17 mouse cellular contexts compared by ENCODE assay signal in the genomic region with DNA sequence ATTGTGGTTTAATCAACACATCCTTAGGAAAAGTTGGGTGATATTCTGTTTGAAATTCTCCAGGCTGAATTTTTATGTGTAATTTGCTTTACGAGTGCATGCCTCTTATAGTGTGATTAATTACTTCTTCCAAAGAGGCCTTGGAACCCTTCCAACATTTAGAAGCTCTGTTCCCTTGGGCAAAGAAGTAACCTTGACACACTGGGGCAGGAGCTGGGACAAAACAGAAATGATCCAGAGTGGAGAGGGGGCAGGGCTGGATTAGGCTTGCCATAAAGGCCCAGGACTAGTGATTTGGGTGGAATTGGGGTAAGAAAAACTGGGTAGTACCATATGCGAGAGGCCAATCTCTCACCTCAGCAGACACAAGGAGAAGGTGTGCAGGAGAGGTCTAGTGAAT.
A peak's percentile ranks its signal among the peaks of the same experiment; 100 is the strongest.
DNase-seq lines count a peak whose midpoint lies in the region; ATAC-seq and TF ChIP-seq lines count a peak whose summit lies in the region.
"Had no signal": no experiment of that assay in that cellular context is flagged by ENCODE, and none has a peak within 500 bp of the region (broad histone marks: within the 10 kb centered on the region; RNA-seq: fewer than 3 reads in every experiment).

No protein-coding gene starts in this region.

- H3K27ac ChIP-seq in midbrain, postnatal 0 days (ENCODE audit: low read depth, low read length) = no peak overlapping the region
- no peak overlapping the region for H3K27ac ChIP-seq in midbrain, embryonic 10.5 days (replicated peaks)
- H3K27ac ChIP-seq in kidney, adult 2 months (ENCODE audit: insufficient read depth, low read depth, low read length) = no peak overlapping the region
- no peak overlapping the region for H3K27ac ChIP-seq in limb, embryonic 12.5 days
- H3K27ac ChIP-seq: heart, embryonic 13.5 days; hindbrain, embryonic 13.5 days; liver, embryonic 14.5 days; neural tube, embryonic 15.5 days had no signal

- TF ChIP-seq CTCF in midbrain, postnatal 0 days (IDR thresholded peaks at IDR 0.05) = no peak
- TF ChIP-seq CTCF in kidney, adult 2 months (conservative IDR thresholded peaks at IDR 0.05; ENCODE audit: insufficient read depth, insufficient read length, low read depth, low read length) = no peak

- H3K9me3 ChIP-seq in midbrain, postnatal 0 days (ENCODE audit: low read length) = no peaks in the 10 kb centered on the region
- no peaks in the 10 kb centered on the region for H3K9me3 ChIP-seq in midbrain, embryonic 10.5 days (replicated peaks)
- H3K9me3 ChIP-seq in limb, embryonic 12.5 days = no peaks in the 10 kb centered on the region
- H3K9me3 ChIP-seq: heart, embryonic 13.5 days; hindbrain, embryonic 13.5 days; neural tube, embryonic 15.5 days had no signal

- H3K4me3 ChIP-seq in midbrain, postnatal 0 days (ENCODE audit: low read depth, low read length) = no peak overlapping the region
- H3K4me3 ChIP-seq in midbrain, embryonic 10.5 days = no peak overlapping the region
- no peak overlapping the region for H3K4me3 ChIP-seq in kidney, adult 2 months (ENCODE audit: insufficient read depth, low read depth, low read length)
- no peak overlapping the region for H3K4me3 ChIP-seq in limb, embryonic 12.5 days (replicated peaks)
- H3K4me3 ChIP-seq: heart, embryonic 13.5 days; hindbrain, embryonic 13.5 days; neural tube, embryonic 15.5 days had no signal

- ATAC-seq in midbrain, postnatal 0 days (ENCODE audit: low FRiP score) = no peak
- ATAC-seq in limb, embryonic 12.5 days (ENCODE audit: insufficient number of reproducible peaks, insufficient read depth, low FRiP score, low TSS enrichment, low read depth) = peak; percentile 38; the same call in 1 of the 2 replicates
- ATAC-seq: midbrain, embryonic 16.5 days had no signal

- no peaks in the 10 kb centered on the region for H3K27me3 ChIP-seq in midbrain, postnatal 0 days (ENCODE audit: insufficient read depth, low read length)
- H3K27me3 ChIP-seq in midbrain, embryonic 10.5 days (ENCODE audit: low read depth, poor library complexity, severe bottlenecking) = no peaks in the 10 kb centered on the region
- no peaks in the 10 kb centered on the region for H3K27me3 ChIP-seq in kidney, adult 2 months (replicated peaks; ENCODE audit: control insufficient read depth, insufficient read depth, low read length)
- H3K27me3 ChIP-seq in limb, embryonic 12.5 days = peaks cover 27% of the 10 kb centered on the region
- H3K27me3 ChIP-seq: heart, embryonic 13.5 days; hindbrain, embryonic 13.5 days; neural tube, embryonic 15.5 days had no signal

- H3K36me3 ChIP-seq in midbrain, postnatal 0 days (ENCODE audit: insufficient read depth, low read length) = no peaks in the 10 kb centered on the region
- no peaks in the 10 kb centered on the region for H3K36me3 ChIP-seq in midbrain, embryonic 10.5 days
- H3K36me3 ChIP-seq in kidney, adult 2 months (ENCODE audit: control insufficient read depth, insufficient read depth, low read length) = no peaks in the 10 kb centered on the region
- H3K36me3 ChIP-seq in limb, embryonic 12.5 days = no peaks in the 10 kb centered on the region
- H3K36me3 ChIP-seq: heart, embryonic 13.5 days; hindbrain, embryonic 13.5 days; neural tube, embryonic 15.5 days had no signal

- TF ChIP-seq POLR2A in kidney, adult 2 months (IDR thresholded peaks at IDR 0.05; ENCODE audit: low read depth, low read length) = no peak

- H3K4me1 ChIP-seq in midbrain, postnatal 0 days (ENCODE audit: insufficient read depth, low read length) = no peaks in the 10 kb centered on the region
- no peaks in the 10 kb centered on the region for H3K4me1 ChIP-seq in midbrain, embryonic 10.5 days
- H3K4me1 ChIP-seq in kidney, adult 2 months (ENCODE audit: control insufficient read depth, insufficient read depth, low read length) = no peaks in the 10 kb centered on the region
- peaks cover 12% of the 10 kb centered on the region for H3K4me1 ChIP-seq in limb, embryonic 12.5 days (replicated peaks)
- H3K4me1 ChIP-seq: neural tube, embryonic 15.5 days had no signal

- H3K9ac ChIP-seq in midbrain, postnatal 0 days (replicated peaks; ENCODE audit: low read length, poor library complexity, severe bottlenecking) = no peak overlapping the region
- H3K9ac ChIP-seq in limb, embryonic 12.5 days (replicated peaks) = no peak overlapping the region
- H3K9ac ChIP-seq: heart, embryonic 13.5 days; hindbrain, embryonic 13.5 days; liver, embryonic 14.5 days; neural tube, embryonic 15.5 days had no signal

- H3K4me2 ChIP-seq in midbrain, postnatal 0 days (ENCODE audit: low read depth, low read length, poor library complexity, severe bottlenecking) = no peak overlapping the region
- H3K4me2 ChIP-seq in limb, embryonic 12.5 days = no peak overlapping the region
- H3K4me2 ChIP-seq: heart, embryonic 13.5 days; hindbrain, embryonic 13.5 days; neural tube, embryonic 15.5 days had no signal

- 70% methylated on average over 2 of the region's 2 CpGs for WGBS in midbrain, postnatal 0 days
- whole genome bisulfite sequencing in midbrain, embryonic 10.5 days = 99% methylated on average over 2 of the region's 2 CpGs
- WGBS in kidney, adult 2 months = 47% methylated on average over 2 of the region's 2 CpGs
- 13% methylated on average over 2 of the region's 2 CpGs for WGBS in limb, embryonic 12.5 days

- peak; percentile 12 for DNase-seq in embryo, embryonic 11 days
- DNase-seq in embryo, embryonic 9.5 days (ENCODE audit: extremely low spot score) = no peak
- peak; percentile 16 for DNase-seq in midbrain, postnatal 0 days (ENCODE audit: low spot score)
- DNase-seq in midbrain, embryonic 10.5 days (ENCODE audit: low spot score) = no peak
- peak; percentile 64 for DNase-seq in kidney, adult 2 months
- DNase-seq in spleen, postnatal 4 days (ENCODE audit: low spot score in 2 of 2) = no peak
- no peak for DNase-seq in yolk sac, embryonic 10.5 days (ENCODE audit: low spot score)
- DNase-seq: cerebellum, adult 18-20 months; gastrocnemius, postnatal 14 days; lung, postnatal 4 days; right cerebral cortex, postnatal 25 days had no signal

Comparison
In these comparisons a context has a peak if more than half of its experiments do, and no peak if none do; other contexts are left out.
1. DNase-seq: peak in embryo, embryonic 11 days (single experiment), midbrain, postnatal 0 days (single experiment) and kidney, adult 2 months (single experiment); none in embryo, embryonic 9.5 days (single experiment), midbrain, embryonic 10.5 days (single experiment), spleen, postnatal 4 days (0 of 2) and yolk sac, embryonic 10.5 days (single experiment).